Mouse (Mus musculus): ENCODE measurements around the gene Cox7b2.

The Cox7b2 gene

DNA sequence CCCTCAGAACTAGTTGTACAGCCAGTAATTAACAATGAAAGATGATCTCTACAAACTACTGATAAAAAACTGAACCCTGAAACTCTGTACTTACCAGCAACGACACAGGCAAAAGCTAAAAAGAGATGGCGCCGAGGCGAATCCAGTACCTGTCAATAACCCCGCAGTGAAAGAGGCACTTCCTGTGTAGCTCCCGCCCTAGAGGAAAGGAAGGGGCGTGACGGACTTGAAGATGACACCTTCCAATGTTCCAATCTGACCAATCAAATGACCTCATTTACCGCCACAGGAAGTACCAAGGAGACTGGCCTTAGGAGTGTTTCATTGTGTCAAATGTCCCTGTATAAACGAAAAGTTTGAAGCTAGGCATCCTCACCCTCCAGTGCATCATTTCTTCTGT lies at the start of gene Cox7b2:
Gene Cox7b2 (minus strand): TSS at position 127 of the 400 bp plus-strand sequence.
- DNase-seq (ENCODE audit: low read depth, low spot score): peak; percentile 18

DNA sequence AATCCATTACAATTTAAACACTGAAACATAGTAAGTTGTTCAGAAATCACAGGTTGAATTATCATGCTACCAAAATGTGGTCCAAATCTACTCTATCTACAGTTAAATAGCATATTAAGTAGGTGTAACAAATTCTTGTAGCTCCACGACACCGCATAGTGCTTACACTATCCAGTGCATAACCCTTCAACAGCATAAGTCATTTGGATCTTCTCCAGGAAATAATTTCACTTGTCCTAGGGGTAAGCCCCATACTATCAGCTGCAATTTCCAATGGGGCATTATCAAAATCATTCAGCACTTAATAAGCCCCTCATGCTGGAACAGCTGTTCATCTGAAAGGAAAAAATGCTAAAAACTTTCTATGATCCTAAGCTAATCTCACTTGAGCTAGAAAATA lies 47.3 kb upstream of the Cox7b2 start:
- no peak for DNase-seq (ENCODE audit: low read depth, low spot score)

DNA sequence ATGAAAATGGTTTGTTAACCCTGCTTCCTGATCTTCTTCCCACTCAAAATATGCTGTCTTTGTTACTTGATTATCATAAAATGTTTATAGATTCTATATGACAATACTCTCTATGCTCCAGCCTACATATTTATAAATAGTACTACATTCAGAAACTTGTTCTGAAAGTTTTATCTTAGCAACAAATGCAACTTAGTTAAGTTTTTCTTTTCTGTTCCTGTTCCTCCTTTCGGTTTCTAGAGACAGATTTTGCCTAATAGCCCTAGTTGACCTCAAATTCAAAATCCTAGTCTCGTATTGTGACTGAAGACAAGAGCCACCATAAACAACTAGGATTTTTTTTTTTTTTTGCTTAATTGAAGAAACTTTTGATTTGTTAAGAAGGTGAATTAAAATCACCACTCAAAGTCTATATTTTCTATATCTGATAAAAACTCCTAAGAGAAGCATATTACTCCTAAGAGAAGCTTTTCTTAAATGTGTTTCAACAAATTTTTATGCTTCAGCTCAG lies 45.8 kb upstream of the Cox7b2 start:
- DNase-seq (ENCODE audit: low read depth, low spot score): no peak

GRCm38 (mm10) chr5:71571646-71572237 lies 23.7 kb upstream of the Cox7b2 start:
- DNase-seq (ENCODE audit: low read depth, low spot score): no peak

DNA sequence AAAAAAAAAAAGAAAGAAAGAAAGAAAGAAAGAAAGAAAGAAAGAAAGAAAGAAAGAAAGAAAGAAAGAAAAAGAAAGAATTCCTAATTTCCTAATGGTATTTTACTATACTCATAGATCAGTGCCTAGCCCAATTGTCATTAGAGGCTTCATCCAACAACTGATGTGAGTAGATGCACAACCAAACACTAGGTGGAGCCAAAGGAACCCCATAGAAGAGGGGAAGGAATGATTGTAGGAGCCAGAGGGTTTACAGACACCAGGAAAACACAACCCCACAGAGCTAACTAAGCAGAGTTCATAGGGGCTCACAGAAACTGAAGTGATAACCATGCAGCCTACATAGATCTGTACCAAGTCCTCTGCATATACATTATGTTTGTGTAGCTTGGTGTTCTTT lies 2.5 kb downstream of the Cox7b2 start:
- peak; percentile 66 for DNase-seq (ENCODE audit: low read depth, low spot score)

- DNase-seq (ENCODE audit: low read depth, low spot score): peak; percentile 25
Measured at GRCm38 (mm10) chr5:71525486-71525885, 22.5 kb downstream of the Cox7b2 start.

- DNase-seq (ENCODE audit: low read depth, low spot score): peak; percentile 58
Measured at GRCm38 (mm10) chr5:71502058-71502678, 45.8 kb downstream of the Cox7b2 start.

- DNase-seq (ENCODE audit: low read depth, low spot score): no peak
Measured at GRCm38 (mm10) chr5:71495621-71496020, 52.4 kb downstream of the Cox7b2 start.

- DNase-seq (ENCODE audit: low read depth, low spot score): no peak
Measured at GRCm38 (mm10) chr5:71456957-71457356, 91.0 kb downstream of the Cox7b2 start.

DNA sequence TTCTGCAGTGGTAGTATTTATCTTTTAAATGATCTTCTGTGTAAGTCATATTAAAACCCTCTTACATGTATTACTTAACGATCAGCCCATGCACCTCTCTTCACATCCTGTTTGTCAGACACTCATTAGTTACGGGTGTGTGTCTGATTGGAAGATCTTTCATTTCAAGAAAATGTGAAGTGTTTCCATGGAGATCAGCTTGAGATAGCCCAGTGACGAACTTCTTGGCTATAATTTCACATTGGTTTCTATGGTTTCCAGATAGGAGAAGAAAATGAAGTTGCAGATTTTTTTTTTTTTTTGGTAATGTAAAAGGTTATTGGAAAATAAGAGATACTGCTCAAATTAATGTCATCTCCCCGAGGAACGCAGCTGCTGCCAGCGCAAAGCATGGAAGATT lies 107.8 kb downstream of the Cox7b2 start:
- no peak for DNase-seq (ENCODE audit: low read depth, low spot score)

Measured in ES-CJ7 (cell line).